Mouse (Mus musculus) kidney, postnatal 14 days (tissue): Measurements from ENCODE around the gene Rbm19.

Source experiments
- DNase-seq: peaks from one replicate; pipeline ENCODE4 v3.0.0; 2022; ENCODE audit warnings: mixed read lengths

Rbm19 gene

DNA sequence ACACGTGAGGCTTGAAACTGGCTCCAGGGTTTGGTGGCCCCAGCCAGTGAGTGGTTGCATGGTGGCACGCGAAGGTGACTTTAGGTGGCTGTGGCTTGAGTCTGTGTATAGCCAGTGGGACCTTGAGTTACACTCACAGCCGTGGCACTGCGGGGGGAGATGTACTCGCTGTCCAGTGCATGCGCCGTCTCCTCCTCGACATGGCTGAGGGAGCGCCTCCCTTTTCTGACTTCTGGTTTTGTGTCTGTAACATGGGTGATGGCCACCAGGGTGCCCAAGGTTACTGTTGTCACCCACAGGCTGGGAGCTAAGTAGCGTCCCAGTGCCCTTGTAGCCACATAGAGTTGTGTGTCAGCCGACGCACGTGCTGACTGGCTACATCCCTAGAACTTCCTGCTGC lies 19.1 kb downstream of the Rbm19 start:
- DNase-seq = no peak

DNA sequence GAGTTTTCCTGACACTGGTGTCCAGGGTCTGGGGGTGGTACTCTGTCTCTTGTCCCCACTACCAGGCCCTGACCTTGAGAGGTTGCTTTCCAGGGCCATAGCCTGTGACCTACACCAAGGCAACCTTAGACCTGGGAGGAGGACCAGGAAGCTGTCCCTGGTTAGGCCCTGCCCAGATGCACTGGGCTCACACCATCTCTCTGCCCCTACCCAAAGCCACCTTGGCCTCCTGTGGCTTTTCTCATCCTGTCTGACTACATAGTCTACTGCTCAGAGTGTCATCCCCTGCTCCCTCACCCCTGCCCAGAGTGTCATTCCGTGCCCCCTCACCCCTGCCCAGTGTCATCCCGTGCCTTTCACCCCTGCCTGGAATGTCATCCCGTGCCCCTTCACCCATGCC lies 19.6 kb downstream of the Rbm19 start:
- DNase-seq = no peak

DNA sequence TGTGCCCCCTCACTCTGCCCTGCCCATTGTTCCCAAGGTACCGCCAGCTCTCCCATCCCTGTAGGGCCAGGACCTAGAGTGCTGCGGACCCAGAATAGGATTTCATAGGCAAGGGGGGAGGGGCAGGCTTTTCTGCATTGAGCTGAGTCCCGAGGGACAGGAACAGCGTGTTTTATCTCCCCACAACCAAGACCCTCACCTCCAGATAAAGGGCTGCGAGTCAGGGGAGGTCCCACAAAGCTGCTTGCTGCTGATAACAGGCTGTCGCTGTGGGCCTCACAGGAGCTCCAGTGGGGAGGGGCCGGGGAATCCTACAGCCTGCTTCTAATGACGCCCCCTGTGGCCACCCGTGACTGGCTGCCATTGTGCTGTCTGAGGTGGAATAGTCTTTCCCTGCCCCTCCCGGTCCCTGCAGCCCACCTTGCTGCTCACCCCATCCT lies 20.0 kb downstream of the Rbm19 start:
- no peak for DNase-seq

DNA sequence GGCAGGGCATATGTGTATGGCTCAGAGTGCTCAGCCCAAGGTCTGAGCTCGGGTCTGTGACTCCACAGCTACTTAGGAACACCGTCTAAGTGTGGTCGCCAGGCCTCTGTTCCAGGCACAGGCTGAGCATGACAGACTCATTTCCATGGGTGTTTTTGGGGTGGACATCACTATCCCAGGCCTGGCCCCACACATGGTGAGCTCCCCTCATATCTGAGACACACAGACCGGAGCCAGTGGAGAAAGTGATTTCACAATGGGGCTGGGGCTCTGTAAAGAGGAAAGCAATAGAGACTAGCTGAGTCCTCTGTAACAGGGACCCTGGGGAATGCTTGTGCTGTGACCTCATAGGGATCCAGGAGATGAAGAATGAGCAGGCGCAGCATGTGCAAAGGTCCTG lies 20.8 kb downstream of the Rbm19 start:
- DNase-seq = no peak

DNA sequence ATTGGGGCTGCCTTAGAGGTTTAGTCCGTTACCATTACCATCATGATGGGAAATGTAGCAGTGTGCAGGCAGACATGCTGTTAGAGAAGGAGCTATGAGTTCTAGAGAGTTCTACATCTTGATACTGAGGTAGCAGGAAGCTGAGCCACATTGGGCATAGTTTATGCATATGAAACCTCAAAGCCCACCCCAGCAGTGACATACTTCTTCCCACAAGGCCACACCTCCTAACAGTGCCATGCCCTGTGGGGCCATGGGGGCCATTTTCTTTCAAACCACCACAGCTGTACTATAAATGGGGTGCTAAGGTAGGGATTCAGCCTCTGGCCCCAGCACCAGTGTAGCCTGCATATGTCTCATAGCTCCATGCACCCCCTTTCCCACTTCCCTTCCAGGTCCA lies 21.6 kb downstream of the Rbm19 start:
- no peak for DNase-seq

DNA sequence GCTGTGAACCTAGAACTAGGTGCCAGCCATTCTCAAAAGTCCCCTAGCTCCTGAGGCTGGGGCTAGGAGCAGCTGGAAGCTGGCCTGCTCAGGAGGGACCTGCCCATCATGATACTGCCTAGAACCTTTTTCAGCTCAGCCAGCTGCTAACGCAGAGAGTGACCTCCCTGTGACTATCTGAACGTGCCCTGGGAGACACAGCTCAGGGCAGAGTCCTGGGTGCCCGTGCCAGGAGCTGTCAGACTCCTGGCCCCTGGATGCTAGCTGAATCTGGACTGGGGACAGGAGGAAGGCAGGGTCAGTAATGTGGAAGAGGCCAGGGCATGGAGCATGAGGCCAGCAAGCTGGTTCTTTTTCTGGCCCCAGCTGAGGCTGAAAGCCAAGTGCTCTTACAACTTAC lies 22.1 kb downstream of the Rbm19 start:
- peak; percentile 29 for DNase-seq

DNA sequence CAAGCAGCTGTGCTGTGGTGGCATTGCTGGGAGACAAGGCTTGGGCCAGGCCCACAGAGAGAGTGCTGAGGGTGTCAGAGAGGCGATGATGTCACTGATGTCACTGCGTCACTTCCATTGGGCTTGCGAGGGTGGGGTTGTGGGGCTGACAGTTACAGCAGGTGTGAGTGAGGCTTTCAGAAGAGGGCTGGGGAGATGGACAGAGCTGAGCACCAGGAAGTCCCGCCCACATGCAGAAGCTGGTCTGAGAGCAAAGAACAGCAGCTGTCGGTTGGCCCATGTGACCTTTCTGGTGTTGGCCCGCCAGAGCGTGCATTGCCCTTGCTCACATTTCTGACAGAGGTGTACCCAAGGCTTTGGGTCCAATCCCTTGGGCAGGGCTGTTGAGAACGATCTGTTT lies 23.0 kb downstream of the Rbm19 start:
- DNase-seq = no peak

DNA sequence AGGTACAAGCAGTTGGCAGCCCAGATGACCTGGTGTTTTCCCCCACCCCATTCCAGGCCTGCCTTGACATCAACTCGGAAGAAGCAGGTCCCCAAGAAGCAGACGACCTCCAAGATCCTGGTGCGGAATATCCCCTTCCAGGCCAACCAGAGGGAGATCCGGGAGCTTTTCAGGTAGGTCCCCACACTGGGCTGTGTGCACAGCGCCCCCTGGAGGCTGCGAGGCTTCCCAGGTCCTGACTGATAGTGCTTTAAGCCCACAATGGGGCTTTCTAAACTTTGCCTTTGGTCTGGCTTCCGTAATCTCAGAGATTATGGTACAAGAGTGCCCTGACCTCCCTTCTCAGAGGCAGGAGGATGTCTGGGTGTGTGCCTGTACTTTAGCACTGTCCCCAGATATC lies 27.7 kb downstream of the Rbm19 start:
- no peak for DNase-seq

DNA sequence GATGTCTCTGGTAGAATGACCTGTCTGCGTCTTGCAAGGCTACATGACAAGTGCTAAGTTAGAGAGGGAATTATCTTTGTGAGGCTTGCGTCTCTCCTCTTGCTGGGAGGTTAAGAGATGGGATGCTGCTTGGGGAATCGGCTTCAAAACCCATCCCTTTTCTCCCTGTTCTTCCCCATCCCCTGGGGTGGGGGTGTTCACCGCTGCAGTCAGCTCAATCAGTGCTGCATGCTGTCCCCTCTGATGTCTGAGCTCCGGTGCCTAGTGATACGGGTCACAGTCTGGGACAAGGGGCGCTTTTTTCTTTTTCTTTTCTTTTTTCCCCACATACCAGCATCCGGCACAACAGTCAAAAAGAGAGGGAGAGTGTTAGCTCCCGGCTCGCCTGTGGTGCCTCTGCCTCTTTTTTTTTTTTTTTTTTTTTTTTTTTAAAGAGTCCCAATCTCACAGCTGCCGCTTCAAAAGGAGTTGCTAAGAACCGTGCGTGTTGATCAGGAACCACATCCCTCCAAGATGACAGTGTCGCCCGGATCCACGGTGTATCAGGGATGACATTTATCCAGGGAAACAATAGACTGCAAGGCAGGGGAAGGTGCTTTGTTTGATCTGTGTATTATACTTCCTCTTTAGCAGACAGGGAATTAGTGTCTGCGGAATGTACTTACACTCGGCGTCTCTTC lies 29.2 kb downstream of the Rbm19 start:
- no peak for DNase-seq

DNA sequence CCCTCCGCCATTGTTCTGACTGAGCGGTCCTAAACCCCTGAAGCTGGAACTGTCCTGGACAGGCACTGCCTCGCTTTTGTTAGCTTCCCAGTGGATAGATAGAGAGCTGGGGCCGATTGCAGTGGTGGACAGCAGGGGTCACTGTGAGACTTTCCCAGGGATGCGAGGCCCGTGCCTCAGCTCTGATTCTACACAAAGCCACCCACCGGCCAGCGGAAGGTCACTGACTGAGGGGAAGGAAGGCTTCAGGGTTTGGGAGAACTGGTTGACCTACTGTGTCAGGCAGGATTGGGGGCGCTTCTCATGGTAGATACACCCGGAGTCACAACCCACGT lies 29.8 kb downstream of the Rbm19 start:
- peak; percentile 47 for DNase-seq

DNA sequence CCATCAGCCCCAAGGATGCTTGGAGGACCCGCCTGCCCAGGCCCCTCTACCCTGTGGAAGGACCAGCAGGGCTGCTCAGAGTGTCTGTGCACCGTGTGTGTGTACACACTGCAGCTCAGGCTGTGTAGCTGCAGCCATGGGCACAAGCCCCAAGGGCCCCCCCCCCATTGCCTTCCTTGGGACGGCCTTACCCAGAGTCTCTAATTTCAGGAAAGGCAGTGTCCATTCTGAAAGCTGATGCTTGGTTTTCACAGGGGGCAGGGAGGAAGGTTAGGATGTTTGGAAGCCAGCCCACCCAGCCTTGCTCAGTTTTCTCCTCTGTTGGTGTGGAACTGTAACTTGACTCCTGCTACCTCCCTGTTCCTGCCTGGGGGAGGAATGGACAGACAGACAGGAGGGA lies 30.6 kb downstream of the Rbm19 start:
- DNase-seq = no peak

DNA sequence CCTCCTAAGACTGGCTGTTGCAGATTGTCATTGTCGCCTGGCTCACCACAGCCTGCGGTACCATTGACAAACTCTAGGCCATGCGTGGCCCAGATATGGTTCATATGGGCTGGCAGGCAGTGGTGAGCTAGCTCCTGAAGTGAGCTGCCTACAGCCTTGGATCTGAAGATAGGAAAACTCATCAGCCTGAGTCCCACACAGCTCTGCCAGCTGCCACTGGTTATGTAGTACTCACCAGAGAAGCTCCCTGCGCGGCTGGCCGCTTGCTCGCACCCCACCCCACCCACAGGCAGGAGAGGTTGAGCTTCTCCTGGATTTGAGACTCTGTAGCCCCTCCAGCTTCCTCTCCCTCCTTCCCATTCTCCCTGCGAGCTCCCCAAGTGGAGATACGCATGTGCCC lies 32.0 kb downstream of the Rbm19 start:
- DNase-seq = no peak

DNA sequence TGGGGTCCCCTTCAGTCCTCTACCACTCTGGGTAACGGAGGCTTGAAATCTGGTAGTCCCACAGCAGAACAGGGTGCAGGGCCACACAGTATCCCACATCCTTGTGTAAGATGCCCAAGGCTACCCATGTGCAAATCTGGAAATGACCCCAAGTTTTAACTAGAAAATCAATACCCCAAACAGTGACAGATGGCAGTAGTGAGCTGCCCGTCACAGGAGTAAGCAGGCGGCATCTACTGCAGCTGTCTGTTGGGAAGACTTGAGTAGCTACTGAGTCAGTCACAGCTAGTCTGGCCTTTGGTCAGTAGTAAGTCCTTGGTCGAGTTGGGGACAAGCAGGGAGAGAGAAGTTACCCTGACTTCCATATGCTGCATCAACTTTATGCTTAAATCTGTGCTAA lies 34.9 kb downstream of the Rbm19 start:
- no peak for DNase-seq

DNA sequence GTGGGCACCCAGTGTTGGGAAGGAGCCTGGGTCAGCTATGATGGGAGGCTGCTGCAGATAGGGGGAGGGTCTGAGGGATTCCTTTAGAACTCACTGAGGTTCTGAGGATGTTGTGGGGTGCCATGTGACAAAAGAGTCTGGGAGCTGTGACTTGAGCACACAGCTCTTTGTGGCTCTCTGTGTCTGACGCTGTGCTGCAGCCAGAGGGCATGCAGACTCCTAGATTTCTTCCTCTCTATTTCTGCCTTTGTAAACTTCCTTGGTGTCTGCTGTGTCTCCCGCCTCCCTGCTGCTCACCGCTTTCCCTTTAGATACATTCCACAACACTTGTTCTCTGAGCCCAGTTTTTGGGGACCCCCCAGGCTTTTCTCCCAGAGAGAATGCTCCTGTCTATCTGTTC lies 36.9 kb downstream of the Rbm19 start:
- no peak for DNase-seq

DNA sequence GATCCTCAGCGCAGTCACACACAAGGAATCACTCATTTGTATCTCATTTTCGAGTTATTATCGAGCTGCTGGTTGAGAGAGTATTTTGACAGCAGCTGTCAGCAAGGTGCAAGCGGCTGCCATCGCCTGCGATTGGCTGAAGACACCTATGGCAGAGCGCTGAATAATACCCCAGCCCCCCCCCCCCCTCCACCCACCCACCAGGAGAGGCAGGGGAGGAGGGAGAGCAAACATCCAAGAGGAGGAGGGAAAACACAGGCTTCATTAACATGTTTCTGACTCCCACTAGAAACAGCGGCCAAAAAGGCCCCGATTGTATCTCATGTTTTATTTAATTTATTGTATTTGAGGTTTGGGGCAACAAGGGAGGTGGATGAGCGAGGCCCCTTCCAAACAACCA lies 39.4 kb downstream of the Rbm19 start:
- DNase-seq = no peak

DNA sequence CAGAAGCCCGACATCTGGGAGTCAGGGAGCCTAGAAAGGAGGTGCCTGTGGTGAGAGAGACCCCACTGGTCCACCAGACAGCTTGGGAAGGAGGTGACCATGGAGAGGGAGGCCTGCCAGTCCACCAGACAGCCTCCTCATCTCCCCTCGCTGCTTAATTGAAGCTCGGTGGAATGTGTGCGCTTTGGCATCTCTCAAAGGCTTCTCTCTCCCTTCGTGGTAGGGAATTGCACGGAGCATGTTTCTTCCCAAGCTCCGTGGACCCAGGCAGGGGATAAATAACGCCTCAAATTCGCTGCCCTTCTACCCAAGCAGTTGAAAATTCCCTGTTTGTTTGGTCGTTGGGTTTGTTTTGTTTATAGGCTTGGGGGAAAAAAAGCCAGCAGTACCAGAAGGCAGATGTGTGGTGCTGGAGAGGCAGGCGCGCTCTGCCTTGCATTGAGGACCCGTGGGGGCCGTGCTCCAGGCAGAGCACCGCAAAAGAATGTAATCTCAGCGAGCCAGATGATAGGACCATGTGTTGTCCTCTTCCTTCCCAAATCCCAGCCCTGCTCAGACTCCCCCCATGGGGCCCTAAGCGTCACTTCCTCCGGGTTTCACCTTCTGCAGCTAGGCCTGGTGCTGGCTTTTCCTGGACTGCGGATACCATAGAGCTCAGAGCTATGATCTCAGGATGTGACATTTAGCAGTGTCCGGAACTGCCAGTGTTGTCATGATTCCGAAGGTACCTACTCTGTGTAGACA lies 40.1 kb downstream of the Rbm19 start:
- peak; percentile 43 for DNase-seq

DNA sequence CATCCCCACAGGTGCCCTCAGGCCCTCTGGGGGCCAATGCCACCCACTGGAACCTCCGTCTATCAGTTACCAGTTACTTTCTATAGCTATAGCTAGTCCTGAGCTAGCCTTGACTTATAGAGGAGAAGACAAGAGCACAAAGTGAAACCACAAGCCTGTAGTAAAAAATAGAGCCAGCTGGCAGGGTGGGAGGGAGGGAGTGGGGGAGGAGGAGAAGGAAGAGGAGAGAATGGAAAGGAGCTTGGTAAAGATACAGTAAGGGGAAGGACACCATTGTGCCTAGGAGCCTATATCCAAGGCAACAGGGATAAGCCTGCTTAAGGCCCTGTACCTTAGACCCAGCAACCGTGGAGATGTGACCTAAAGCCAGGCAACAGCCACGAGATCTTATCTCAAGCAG lies 40.9 kb downstream of the Rbm19 start:
- DNase-seq = no peak

DNA sequence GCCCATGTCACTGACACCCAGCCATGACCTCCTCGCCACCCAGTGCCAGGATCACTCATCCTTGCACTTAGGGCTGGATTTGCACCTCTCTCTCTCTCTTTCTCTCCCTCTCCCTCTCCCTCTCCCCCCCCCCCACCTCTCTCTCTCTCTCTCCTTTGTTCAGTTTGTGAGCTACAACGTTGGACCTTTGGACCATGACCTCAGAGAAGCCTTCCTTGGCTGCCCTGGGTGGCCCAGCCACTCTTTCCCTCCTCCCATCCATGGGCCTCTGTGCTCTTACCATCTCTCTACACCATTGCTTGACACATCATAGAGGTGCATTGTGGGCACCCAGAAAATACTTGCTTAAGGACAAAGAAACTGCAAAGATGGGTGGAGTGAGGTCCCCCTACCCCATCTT lies 42.2 kb downstream of the Rbm19 start:
- peak; percentile 19 for DNase-seq

DNA sequence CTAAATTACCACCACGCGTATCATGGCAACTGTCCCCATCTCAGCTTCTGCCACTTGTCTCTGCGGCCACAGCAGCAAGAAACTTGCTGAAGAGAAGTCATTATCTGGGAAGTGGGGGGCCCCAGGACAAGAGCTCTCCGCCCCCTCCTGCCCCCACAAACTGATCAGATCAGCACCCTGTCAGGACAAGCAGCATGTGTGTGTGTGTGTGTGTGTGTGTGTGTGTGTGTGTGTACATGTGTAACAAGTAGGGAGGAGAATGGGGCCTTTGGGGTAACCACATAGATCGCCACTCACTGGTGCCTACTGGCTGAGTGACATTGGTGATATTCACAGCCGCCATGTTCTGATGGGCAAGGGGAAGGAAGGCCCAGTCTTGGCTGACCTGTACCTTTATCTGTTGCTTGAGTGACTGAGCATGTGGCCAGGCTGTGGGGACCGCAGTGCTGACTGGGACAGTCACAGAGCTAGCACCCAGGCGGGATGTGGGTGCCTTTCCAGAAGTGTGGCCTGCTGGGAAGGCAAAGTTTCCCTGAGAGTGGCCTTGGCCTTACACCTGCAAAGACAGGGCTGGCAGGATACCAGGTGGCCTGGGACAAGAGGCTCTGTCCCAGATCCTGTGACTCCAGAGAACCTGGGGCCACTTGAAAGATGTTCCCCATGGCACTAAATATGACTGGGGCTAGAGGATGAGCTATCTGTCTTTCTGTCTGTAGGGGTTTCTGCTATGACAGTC lies 44.8 kb downstream of the Rbm19 start:
- DNase-seq = no peak

DNA sequence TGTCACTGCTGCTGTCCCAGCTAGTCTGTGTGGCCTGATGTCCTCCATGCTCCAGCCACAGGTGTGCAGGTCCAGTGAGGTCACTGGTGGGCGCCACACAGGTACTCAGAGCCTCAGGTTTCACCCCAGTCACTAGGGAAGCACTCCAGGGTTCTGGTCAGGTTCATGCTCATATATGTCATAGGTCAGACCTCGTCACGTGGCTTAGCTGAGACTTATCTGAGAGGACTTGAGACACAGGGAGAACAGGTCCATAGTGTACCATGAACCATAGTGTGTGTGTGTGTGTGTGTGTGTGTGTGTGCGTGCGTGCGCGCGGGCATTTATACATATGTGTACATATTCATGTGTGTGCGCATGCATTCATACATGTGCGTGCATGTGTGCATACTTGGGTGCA lies 46.4 kb downstream of the Rbm19 start:
- DNase-seq = no peak

DNA sequence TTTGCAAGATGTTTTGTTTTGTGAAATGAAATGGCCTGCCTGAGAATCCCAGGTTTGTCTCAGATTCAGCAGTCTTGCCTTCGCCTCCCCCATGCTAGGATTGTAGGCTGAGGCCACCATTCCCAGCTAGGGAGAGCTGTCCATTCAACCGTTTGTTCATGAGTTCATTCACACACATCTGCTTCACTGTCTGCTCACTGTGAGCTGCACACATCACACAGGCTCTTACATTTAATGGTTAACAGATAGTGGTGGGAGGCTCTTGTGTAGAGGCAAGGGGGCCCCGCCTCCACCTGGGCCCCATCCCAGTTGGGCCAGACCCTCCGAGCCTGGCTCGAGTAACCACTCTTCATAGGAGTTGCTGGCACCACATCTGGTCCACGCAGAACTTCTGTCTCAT lies 47.2 kb downstream of the Rbm19 start:
- DNase-seq = no peak

DNA sequence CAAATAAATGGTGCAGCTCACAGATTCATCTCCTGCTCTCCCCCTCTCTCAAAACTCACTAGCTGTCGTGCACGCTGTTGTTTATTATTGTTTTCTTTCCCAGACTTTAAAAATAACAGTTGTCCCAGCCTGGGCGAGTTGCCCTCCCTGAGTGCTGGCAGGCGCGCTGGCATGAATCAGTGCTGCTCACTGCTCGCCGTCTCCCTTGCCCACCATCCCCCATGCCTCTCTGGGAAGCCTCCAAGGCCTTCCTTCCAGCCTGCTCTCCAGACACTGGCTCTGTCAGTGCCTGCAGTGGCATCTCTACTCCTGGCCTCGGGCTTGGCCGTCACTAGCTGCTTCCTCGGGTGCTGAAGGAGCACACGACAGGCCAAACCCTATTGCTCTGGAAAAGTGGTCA lies 48.2 kb downstream of the Rbm19 start:
- no peak for DNase-seq

DNA sequence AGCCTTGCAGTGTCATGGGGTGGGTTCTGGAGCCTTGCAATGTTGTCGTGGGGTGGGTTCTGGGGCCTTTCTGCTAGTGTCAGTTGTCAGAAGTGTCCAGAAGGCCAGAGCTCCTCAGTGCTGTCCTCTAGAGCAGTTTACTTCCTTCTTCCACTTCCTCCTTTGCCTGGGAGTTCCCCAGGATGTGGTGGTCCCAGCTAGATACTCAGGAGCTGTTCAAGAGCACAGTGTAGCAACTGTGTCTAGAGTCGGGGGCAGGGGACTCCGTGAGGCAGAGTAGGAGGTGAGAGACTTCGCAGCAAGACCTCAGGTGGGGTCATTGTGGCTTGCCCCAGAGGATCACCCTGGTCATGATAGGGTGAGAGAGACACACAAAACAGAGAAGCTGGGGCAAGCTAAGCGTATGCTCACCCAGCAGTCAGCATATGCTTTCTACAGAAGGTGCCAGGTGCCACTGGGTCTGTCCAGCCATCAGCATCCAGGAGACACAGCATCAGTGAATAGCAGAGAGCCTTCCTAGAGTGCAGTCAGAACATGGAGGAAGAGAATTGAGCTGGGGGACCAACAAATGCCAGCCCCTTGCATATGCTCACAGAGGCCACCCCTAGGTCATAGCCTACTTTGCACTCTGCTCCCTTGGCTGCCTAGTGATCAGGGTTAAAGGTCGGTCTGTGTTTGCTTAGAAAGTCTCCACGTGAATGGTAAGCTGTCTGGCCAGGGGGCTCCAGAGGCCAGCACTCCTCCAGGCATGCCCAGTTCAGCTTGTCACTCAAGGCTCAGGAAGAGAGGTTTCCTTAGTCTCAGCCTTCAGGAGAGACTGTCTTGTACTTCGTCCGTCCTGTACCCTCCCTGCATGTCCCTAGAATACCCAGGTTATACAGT lies 49.0 kb downstream of the Rbm19 start:
- DNase-seq = no peak
